Mouse (Mus musculus): ENCODE results near the gene Tmem63a.
"Not testable (repeated sequence)": the region's sequence is repeated elsewhere in the genome, so short reads cannot be mapped to it uniquely, and the experiment has no call there.

Gene Tmem63a

DNA sequence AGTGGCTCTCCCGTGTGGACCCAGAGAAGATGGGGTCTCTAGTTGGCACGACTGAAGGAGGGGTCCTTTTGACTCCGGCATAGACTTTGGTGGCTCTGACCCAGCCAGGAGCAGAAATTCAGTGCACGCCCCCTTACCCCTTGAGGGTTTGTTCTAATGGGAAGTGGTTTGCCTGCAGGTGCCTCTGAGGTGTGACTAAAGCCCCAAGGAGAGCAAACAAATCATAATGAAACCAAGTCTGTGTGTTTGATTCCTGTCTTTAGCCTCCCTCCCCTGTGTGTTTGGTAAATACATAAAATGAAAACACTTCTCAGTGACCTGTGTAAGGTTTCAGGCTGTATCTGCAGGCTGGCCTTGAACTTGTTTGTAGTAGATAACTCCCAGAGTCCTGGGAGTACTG, 15.9 kb upstream of the Tmem63a start:
- no peak for DNase-seq (ENCODE audit: low spot score in 2 of 2)

DNA sequence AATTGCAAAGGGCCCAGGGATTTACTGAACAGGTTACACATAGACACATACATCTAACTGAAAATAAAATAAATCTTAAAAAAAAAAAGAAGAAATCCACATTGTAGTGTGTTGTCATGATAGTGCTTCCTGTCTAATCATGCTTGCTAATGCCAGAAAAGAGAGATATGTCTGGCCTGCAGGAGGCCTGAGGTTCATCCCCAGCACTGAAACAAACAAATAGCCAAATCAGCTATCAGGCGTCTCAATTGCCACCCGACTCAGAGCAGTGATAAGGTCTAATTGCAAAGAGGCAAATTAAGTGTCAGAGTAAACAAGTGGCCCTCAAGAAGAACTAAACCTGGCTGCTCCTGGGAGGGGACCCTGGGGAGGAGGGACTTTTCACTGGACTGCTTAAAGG, 12.5 kb upstream of the Tmem63a start:
- DNase-seq (ENCODE audit: low spot score in 2 of 2): no peak

DNA sequence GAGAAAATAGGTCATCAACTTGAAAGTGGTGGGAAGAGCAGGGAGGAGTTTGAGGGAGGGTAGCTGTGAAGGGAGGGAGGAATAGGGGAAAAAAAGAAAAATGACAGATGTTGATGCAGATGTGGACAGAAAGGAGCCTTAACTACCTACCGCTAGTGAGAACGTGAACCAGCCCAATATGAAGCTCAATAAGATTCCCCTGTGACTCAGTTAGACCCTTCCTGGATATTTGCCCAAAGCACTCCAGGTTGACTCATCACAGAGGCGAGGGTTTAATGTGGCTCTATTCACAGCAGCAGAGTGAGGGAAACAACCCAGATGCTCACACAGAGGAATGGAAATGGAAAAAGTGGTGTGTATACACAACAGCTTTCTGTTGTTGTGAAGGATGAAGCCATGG, 11.0 kb upstream of the Tmem63a start:
- no peak for DNase-seq (ENCODE audit: low spot score in 2 of 2)

DNA sequence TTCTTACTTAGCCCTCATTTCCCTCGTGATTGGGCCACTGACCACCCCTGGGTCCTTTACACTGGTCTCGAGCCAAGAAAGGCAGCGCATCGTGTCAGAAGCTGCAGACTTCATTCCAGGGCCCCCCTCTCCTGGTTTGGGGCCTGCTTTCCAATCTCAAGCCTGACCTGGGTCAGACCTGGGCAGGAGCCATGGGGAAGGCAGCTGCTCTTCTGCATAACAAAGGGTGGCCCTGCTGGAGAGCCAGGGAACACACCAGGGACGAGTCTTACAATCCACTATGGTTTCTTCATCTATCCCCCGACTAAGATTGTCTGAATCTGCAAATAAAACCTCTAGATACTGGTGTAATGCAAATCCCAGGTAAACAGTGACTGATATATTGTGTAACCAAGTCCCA, 8.5 kb upstream of the Tmem63a start:
- DNase-seq (ENCODE audit: low spot score in 2 of 2): no peak

DNA sequence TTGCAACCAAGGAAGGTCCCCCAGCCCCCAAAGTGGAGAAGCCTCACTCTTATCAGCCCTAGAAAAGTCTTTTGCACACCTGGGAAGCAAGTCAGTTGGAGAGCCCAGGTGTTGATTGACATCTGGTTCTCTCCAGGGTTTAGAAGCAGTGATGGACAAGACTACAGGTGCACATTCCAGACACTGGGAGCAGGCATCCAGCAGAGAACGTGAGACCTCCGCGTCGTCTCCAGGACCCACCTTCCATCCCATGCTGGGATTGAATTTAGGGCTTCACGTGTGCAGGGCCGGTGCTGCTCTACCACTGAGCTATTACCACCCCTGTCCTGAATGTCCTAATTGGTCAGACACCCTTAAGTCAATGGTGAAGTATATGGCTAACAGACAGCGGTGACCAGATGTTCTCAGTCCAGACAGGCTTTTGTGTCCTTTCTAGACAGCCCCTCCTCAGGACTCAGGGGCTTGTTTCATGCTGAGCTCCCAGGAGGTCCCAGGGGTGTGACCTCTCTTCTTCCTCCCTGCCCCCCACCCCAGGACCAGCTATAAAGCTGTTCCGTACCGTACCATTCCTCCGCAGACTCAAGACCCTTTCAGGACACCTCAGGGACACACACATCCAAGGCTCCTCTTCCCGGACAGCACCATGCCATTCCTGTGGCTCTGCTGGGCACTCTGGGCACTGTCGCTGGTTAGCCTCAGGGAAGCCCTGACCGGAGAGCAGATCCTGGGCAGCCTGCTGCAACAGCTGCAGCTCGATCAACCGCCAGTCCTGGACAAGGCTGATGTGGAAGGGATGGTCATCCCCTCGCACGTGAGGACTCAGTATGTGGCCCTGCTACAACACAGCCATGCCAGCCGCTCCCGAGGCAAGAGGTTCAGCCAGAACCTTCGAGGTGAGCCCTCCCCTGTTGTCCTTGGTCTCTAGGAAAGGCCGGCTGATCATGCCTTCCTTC, 7.4 kb upstream of the Tmem63a start, which contains the start of gene Lefty1:
Gene Lefty1, plus strand, starts transcription at position 556 of the 953 bp plus-strand sequence.
- no peak for DNase-seq (ENCODE audit: low spot score in 2 of 2)

DNA sequence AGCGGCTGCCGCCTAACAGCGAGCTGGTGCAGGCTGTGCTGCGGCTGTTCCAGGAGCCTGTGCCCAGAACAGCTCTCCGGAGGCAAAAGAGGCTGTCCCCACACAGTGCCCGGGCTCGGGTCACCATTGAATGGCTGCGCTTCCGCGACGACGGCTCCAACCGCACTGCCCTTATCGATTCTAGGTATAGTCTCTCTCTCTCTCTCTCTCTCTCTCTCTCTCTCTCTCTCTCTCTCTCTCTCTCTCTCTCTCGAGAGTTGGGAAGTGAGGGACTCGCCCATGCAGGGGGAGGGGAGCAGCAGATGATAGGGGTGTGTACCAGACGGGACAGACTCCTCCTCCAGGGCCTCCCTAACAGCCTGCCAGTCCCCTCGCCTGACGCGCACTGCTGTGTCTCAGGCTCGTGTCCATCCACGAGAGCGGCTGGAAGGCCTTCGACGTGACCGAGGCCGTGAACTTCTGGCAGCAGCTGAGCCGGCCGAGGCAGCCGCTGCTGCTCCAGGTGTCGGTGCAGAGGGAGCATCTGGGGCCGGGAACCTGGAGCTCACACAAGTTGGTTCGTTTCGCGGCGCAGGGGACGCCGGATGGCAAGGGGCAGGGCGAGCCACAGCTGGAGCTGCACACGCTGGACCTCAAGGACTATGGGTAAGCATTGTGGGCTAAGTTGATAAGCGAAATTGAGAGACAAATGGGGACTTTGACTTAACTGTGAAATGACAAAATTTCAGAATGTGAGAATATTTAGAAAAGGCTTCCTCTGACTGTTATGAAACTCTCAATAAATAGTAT, 5.3 kb upstream of the Tmem63a start:
- not testable (repeated sequence) for DNase-seq (ENCODE audit: low spot score in 2 of 2)

DNA sequence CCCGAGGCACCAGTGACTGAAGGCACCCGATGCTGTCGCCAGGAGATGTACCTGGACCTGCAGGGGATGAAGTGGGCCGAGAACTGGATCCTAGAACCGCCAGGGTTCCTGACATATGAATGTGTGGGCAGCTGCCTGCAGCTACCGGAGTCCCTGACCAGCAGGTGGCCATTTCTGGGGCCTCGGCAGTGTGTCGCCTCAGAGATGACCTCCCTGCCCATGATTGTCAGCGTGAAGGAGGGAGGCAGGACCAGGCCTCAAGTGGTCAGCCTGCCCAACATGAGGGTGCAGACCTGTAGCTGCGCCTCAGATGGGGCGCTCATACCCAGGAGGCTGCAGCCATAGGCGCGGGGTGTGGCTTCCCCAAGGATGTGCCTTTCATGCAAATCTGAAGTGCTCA, 4.5 kb upstream of the Tmem63a start:
- not testable (repeated sequence) for DNase-seq (ENCODE audit: low spot score in 2 of 2)

DNA sequence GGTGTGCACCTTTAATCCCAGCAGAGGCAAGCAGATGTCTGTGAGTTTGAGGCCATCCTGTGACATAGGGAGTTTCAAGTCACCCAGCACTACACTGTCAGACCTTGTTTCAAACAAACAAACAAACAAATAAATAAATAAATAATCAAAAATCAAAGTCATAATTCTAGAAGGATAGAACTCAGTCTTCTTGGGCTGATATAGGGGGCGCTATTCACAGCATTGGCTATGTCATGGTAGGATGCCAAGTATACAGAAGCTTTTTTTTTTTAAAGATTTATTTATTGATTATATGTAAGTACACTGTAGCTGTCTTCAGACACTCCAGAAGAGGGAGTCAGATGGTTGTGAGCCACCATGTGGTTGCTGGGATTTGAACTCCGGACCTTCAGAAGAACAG, 3.4 kb upstream of the Tmem63a start:
- not testable (repeated sequence) for DNase-seq (ENCODE audit: low spot score in 2 of 2)

DNA sequence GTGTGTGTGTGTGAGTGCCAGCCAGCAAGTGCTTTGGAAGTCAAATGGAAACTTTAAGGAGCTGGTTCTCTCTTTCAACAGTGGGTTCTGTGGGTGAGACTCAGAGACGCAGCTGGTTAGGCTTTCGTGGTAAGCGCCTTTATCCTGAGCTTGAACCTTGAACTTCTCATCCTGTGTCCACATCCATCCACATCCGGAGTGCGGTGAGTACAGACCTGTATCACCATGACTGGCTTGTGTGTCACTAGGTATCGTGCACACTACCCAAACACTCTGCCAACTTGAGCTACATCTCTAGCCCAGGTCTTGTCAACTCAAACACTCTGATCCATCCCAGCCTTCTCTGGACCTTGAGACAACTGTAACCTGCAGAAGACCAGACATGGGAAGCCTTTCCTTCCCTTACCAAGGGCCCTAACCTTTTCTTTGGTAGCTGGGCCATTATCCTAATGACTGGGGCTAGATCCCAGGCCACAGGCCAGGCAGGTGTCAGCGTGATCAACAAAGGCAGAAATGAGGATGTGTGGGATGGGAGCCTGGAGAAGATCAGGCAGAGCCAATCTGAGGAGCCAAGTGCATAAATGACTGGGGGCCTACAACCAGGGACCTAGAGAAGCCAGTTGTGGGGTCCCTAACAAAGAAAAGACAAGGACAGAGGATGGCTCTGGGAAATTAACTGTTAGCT, 1.2 kb upstream of the Tmem63a start:
- DNase-seq (ENCODE audit: low spot score in 2 of 2): no peak

DNA sequence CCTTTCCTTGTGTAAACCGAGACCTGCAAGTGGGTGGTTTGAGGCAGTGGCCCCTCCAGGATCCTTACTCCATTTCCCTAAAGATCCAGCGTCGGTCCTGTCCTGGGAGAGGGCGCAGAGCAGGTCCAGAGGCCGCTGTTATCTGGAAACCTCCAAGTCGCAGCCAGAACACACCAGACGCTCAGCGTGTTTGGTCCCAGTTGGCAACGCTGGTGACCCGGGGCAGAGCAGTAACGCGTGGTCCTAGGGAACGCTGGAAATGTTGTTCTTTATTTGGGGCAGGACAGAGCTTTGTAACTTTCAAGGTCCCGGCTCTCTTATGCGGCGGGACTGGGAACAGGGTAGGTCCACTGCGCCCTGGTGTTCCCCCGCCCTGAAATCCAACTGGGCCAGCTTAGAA, 418 bp upstream of the Tmem63a start:
- no peak for DNase-seq (ENCODE audit: low spot score in 2 of 2)

DNA sequence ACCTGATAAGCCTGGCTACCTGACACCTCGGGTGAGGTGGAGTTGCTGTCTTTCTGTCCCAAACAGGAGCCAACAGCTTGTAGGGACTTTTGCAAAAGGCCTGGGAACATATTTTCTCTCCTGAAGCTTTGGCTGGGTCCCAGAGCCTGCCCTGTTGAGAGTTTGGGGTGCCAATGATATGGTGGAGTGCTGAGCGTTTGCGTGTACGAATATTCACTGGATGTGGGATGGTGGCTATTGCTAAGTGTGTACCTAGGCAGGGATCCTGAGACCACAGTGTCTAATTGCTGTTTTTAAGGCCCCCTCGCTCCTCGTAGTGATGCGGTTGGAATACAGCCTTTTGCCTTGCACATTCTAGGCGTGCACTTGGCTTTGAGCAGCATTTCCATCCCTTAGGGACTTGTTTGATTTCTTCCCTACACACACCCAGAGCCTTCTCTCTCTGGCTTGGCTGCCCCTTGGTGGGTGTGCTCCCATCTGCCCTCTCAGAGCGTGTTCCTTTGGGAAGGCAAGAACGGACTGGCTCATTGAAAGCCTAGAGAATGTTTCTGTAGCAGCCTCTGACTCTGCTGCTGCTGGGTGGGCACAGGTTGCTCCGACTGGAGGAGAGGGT, 994 bp downstream of the Tmem63a start:
- no peak for DNase-seq (ENCODE audit: low spot score in 2 of 2)

DNA sequence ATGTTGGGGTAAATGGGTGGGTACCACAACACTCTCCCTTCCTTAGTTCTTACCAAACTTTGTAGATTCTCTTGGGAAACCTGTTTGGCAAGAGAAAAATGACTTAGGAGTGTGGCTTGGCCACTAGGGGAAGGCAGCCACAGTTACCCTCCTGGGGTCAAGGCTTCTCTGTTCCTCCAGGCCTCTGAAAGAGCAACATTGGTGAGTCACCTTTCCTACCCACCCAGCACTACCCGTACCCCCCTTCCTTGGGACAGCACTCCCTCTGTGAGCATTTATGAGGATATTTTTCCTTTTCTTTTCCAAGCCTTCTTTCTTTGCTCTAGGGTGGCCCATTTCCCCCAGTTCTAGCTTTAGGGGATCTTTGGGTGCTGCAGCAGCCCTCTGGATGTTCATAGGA, 1.8 kb downstream of the Tmem63a start:
- DNase-seq (ENCODE audit: low spot score in 2 of 2): no peak

DNA sequence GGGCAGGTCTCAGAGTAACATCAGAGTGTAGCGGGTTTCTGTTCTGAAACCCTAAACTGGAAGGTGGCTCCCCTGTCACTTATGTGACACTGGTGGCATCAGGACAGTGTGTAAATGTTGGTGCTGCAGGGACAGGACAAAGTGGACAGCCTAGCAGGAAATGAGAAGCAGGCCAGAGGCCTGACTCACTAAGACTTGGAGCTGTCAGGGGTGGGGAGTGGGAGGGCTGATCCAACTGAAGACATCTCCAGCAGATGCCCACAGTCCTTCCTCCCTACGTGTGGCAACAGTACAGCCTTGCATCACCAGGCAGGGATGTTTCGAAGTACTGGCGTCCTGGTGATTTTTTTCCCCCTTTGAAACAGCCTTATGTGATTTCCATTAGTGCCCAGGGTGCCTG, 2.4 kb downstream of the Tmem63a start:
- no peak for DNase-seq (ENCODE audit: low spot score in 2 of 2)

DNA sequence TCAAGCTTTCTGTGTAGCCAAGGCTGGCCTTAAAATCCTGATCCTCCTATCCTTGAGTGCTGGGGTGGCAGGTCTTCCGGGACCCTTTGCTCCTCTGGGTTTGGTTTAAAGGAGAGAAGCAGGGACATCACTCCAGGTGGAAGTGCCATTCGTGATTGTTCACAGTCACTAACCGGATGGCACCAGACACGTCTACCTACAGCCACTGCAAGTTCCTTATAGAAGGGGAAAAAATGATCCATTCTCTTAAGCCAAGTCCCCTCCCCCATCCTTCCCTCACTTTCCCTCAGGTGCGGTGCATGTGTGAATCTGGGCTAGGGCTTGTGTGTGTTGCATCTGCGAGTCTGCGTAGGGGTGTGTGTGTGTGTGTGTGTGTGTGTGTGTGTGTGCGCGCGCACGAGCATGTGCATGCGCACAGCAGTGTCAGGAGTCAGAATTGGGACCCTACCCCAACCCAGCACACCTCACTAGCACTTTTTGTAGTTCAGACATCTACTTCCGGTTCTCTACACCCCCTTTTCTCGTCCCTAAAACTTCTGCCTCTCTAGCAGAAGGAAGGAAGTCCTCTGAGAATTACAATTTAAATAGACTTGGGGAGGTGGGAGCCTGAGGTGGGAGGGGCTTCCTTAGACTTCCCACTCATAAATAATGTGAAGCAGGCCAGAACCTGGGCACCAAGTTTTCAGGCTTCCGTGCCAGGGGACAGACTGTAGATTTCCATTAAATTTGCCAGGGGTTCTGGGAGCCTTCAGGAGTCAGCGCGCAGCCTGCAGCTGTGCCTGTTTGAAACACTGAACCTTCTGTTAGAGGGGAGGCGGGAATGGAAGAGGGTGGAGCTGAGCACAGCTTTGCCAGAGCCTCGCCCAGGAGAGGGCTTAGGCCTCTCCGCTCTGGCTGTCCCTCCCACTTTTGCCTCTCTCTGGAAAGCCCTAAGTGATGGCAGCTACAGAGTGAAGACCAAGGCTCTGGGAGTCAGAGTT, 3.1 kb downstream of the Tmem63a start:
- DNase-seq (ENCODE audit: low spot score in 2 of 2): no peak

DNA sequence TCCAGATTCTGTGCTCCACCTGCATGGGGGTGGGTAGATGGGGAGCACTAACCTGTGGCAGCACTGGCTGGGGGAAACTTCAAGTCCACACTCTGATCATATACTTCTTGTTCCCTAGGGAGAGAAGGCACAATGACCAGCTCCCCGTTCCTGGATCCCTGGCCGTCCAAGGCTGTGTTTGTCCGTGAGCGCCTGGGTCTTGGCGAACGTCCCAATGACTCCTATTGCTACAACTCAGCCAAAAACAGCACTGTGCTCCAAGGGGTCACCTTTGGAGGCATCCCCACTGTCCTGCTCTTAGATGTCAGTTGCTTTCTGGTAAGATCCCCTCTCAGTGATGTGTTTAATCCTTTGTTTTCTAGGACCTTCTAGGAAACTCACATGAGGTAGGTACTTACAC, 4.3 kb downstream of the Tmem63a start:
- DNase-seq (ENCODE audit: low spot score in 2 of 2): no peak

DNA sequence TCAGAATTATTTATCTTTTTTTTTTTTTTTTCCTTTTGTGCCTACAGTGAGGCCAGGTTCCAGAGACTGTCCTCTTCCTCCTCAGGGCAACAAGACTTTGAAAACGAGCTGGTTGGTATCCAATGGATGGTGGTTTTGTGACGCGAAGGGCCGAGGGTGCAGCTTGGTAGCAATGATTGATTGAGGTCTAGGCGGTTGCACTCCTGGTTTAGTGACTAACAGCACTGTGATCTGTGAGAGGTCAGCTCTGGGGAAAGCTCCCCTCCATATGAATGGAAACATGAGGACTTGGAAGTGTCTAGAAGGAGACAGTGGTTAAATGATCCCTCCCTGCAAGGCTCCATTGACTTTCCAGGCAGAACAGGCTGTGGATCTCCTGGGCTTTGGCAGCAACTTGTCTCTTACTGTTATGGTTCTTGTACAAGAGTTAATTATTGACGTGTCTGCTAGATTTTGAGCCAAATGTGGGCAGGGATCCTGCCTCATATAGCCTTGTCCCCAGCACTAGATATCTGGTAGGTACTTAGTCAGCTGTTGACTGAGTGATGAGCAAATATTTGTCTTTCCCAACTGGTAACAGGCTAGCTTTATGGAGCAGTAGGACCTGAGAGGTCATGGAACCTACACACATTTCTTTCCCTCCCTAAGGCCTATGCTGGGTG, 10.1 kb downstream of the Tmem63a start:
- DNase-seq (ENCODE audit: low spot score in 2 of 2): no peak

DNA sequence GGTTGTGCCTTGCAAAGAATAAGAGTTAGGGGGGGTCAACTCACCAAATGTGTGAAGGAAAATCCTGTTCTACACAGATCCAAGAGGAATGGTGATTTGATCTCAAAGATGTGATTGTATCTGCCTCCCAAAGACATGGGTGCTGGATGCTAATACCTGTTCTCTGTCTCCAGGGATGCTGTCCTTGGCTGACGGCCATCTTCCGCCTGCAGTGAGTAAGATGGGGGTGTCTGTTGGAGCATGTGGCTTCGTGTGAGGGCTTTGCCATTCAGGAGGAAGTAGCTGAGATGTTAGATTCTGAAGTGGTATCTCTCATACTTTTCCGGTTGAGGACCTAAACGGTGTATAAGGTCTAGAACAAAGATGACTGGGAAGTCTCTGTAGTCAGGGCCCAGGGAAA, 10.7 kb downstream of the Tmem63a start:
- DNase-seq (ENCODE audit: low spot score in 2 of 2): no peak

DNA sequence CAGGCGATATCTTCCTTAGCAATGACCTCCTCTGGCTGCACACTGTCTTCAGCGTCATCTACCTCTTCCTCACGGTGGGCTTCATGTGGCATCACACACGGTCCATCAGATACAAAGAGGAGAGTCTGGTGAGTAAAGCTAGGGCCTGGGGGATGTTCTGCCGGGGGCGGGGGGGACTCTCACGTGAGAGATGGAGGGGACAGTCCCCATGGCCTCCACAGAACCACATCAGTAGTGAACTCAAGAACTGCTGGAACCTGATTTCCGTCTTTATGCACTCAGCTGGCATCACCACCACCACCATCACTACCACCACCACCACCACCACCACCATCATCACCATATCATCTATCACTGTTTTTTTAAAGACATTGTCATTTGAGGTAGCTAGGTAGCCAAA, 14.3 kb downstream of the Tmem63a start:
- no peak for DNase-seq (ENCODE audit: low spot score in 2 of 2)

DNA sequence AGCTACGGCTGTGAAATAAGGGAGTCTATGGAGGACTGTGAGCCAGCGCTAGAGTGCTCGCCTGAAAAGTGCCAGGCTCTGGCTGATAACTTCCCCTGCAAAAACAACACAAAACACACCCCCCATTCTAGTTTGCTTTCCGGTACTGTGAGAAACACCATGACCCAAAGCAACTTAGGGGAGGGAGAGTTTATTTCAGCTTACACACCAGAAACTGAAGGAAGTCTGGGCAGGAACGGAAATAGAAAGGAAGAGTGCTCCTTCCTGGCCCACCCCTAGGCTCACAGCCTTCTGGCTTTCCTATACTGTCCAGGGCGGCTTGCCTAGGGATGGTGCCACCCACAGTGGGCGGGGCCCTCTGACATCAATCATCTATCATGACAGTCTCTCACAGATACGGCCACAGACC, 14.8 kb downstream of the Tmem63a start:
- DNase-seq (ENCODE audit: low spot score in 2 of 2): no peak

DNA sequence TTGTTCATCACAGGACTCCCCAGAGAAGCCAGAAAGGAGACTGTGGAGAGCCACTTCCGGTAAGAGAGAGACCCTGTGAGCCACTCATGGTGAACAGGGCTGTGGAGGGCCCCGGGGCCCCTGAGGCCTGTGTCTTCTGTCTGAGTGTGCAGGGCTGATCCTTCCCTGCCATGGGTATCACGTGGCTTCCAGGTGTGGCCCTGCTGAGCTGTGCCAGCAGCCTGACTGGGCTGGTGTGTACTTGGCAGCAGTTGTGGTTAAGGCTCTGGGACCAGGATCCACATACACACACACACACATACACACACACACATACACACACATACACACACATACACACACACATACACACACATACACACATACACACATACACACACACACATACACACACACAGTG, 15.8 kb downstream of the Tmem63a start:
- no peak for DNase-seq (ENCODE audit: low spot score in 2 of 2)

All from frontal cortex, postnatal 25 days (tissue).